1 mouse cellular context compared by ENCODE assay signal in the genomic region with DNA sequence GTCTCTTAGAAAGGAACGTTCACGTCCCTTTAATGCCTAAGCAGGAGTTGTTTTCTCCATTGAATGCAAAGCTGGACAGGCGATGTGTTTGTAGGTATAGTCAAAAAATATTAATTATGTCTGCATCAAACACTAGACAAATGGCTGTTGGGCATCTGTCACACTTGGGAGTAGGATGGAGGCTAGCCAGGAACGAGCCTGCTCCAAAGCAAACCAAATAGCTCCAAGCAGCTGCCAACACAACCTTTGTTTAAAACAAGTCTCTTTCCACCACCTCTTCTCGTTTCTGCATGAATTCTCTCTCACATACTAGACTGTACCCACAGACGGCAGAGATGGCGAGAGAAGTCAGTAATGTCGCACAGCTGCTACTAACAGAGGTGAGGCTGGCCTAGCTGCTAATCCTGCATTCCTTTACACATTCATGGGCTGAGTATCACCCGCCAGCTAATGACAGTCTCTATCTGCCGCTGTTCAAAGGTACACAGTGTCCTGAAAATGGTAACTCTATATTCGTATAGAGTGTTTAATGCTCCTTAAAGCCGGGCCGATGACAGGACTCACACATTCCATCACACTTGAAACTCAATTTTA.
TF ChIP-seq lines count a peak whose summit lies in the region.

No protein-coding gene starts in this region.

TF ChIP-seq in myocyte, 11 proteins besides CTCF, POLR2A, EP300 and RAD21 (continued from another document):
- TF ChIP-seq E2F4 (IDR thresholded peaks at IDR 0.05; ENCODE audit: insufficient read depth) = no peak
